Mouse (Mus musculus) myocyte (in vitro differentiated cells): ENCODE measurements around the gene Nek4.

Experiments used
- E2F4 ChIP-seq: IDR thresholded peaks from one replicate; pipeline ENCODE4 v1.6.1; 2011; ENCODE audit warnings: mild to moderate bottlenecking, control low read depth, moderate library complexity; ENCODE audit not compliant: insufficient read depth
- MYOD1 ChIP-seq, 3 experiments: IDR thresholded peaks; one replicate each; pipeline ENCODE4 v1.6.1; 2011; ENCODE audit warnings: control low read depth in 2 of 3, low read depth in 2 of 3, mild to moderate bottlenecking in 2 of 3, moderate library complexity in 1 of 3; ENCODE audit not compliant: insufficient read length in 2 of 3, control insufficient read depth in 1 of 3
- POLR2A ChIP-seq: IDR thresholded peaks from one replicate; pipeline ENCODE4 v1.6.1; 2011; ENCODE audit warnings: low read depth, mild to moderate bottlenecking, control low read depth, moderate library complexity; ENCODE audit not compliant: insufficient read length
- USF1 ChIP-seq: IDR thresholded peaks from one replicate; pipeline ENCODE4 v1.6.1; 2011; ENCODE audit warnings: low read depth, mild to moderate bottlenecking, control low read depth, moderate library complexity

GRCm38 (mm10) chr14:30951154-30951825, at the start of gene Nek4:
- TF ChIP-seq E2F4 (no peak), POLR2A (peak; percentile 74), USF1 (no peak), MYOD1 (IDR thresholded peaks at IDR 0.05; ENCODE audit: control insufficient read depth in 1 of 3, insufficient read length in 2 of 3, low read depth in 2 of 3) (no peak)
